Comparison of ENCODE assay signal across 30 mouse cellular contexts in genomic region chr3:68514717-68515116, GRCm38 (mm10).
A peak's percentile ranks its signal among the peaks of the same experiment; 100 is the strongest.
DNase-seq lines count a peak whose midpoint lies in the region; ATAC-seq lines count a peak whose summit lies in the region.
"Had no signal": no experiment of that assay in that cellular context is flagged by ENCODE, and none has a peak within 500 bp of the region (broad histone marks: within the 10 kb centered on the region; RNA-seq: fewer than 3 reads in every experiment).

No protein-coding gene starts in this region.

- H3K4me3 ChIP-seq in forebrain, embryonic 11.5 days (ENCODE audit: low read depth, low read length), result no peak overlapping the region
- no peak overlapping the region for H3K4me3 ChIP-seq in forebrain, embryonic 15.5 days
- no peak overlapping the region for H3K4me3 ChIP-seq in neural tube, embryonic 13.5 days
- H3K4me3 ChIP-seq: embryonic facial prominence, embryonic 10.5 days; embryonic facial prominence, embryonic 15.5 days; forebrain, embryonic 13.5 days; hindbrain, embryonic 13.5 days; left cerebral cortex, adult 2 months; midbrain, embryonic 13.5 days; neural tube, embryonic 15.5 days had no signal

- intact Hi-C loops in left cerebral cortex, postnatal 14 days (cut with DNase I), result no loop called here

- no peak overlapping the region for H3K9ac ChIP-seq in forebrain, embryonic 11.5 days (ENCODE audit: low read length)
- no peak overlapping the region for H3K9ac ChIP-seq in forebrain, embryonic 15.5 days (replicated peaks)
- H3K9ac ChIP-seq in neural tube, embryonic 13.5 days, result no peak overlapping the region
- H3K9ac ChIP-seq: embryonic facial prominence, embryonic 15.5 days; forebrain, embryonic 13.5 days; hindbrain, embryonic 13.5 days; liver, embryonic 14.5 days; midbrain, embryonic 13.5 days; neural tube, embryonic 15.5 days had no signal

- no peaks in the 10 kb centered on the region for H3K9me3 ChIP-seq in forebrain, embryonic 11.5 days (ENCODE audit: control insufficient read depth, low read length)
- H3K9me3 ChIP-seq in forebrain, embryonic 15.5 days, result no peaks in the 10 kb centered on the region
- H3K9me3 ChIP-seq in neural tube, embryonic 13.5 days, result no peaks in the 10 kb centered on the region
- H3K9me3 ChIP-seq: embryonic facial prominence, embryonic 10.5 days; embryonic facial prominence, embryonic 15.5 days; forebrain, embryonic 13.5 days; hindbrain, embryonic 13.5 days; midbrain, embryonic 13.5 days; neural tube, embryonic 15.5 days had no signal

- no peak for ATAC-seq in forebrain, embryonic 11.5 days (replicated peaks; ENCODE audit: low FRiP score)
- no peak for ATAC-seq in forebrain, embryonic 15.5 days (replicated peaks)
- ATAC-seq in neural tube, embryonic 13.5 days (ENCODE audit: low read depth), result no peak
- ATAC-seq: midbrain, embryonic 13.5 days had no signal

- H3K27ac ChIP-seq in forebrain, embryonic 11.5 days (ENCODE audit: low read depth, low read length), result no peak overlapping the region
- H3K27ac ChIP-seq in forebrain, embryonic 15.5 days (replicated peaks), result no peak overlapping the region
- H3K27ac ChIP-seq in neural tube, embryonic 13.5 days (replicated peaks), result peak overlapping the region; percentile 49; the same call in 1 of the 2 replicates
- H3K27ac ChIP-seq: embryonic facial prominence, embryonic 10.5 days; embryonic facial prominence, embryonic 15.5 days; forebrain, embryonic 13.5 days; left cerebral cortex, adult 2 months; liver, embryonic 14.5 days; macrophage; neural tube, embryonic 15.5 days had no signal

- H3K4me2 ChIP-seq in forebrain, embryonic 11.5 days (ENCODE audit: low read depth, low read length, severe bottlenecking), result no peak overlapping the region
- no peak overlapping the region for H3K4me2 ChIP-seq in forebrain, embryonic 15.5 days (replicated peaks)
- H3K4me2 ChIP-seq in neural tube, embryonic 13.5 days, result no peak overlapping the region
- H3K4me2 ChIP-seq: embryonic facial prominence, embryonic 15.5 days; forebrain, embryonic 13.5 days; heart, embryonic 11.5 days; hindbrain, embryonic 13.5 days; midbrain, embryonic 13.5 days; neural tube, embryonic 15.5 days had no signal

- peaks cover 3% of the 10 kb centered on the region; the same call in 1 of the 2 replicates for H3K4me1 ChIP-seq in forebrain, embryonic 11.5 days (replicated peaks; ENCODE audit: control insufficient read depth, insufficient read depth, low read length)
- H3K4me1 ChIP-seq in forebrain, embryonic 15.5 days, result peaks cover 31% of the 10 kb centered on the region
- peaks cover 51% of the 10 kb centered on the region for H3K4me1 ChIP-seq in neural tube, embryonic 13.5 days (replicated peaks)
- H3K4me1 ChIP-seq: embryonic facial prominence, embryonic 15.5 days had no signal

- H3K36me3 ChIP-seq in forebrain, embryonic 11.5 days (ENCODE audit: control insufficient read depth, insufficient read depth, low read length), result no peaks in the 10 kb centered on the region
- no peaks in the 10 kb centered on the region for H3K36me3 ChIP-seq in forebrain, embryonic 15.5 days
- H3K36me3 ChIP-seq in neural tube, embryonic 13.5 days, result no peaks in the 10 kb centered on the region
- H3K36me3 ChIP-seq: embryonic facial prominence, embryonic 10.5 days; embryonic facial prominence, embryonic 15.5 days; hindbrain, embryonic 13.5 days; midbrain, embryonic 13.5 days; neural tube, embryonic 15.5 days had no signal

- no peaks in the 10 kb centered on the region for H3K27me3 ChIP-seq in forebrain, embryonic 11.5 days (ENCODE audit: control insufficient read depth, insufficient read depth, low read length)
- H3K27me3 ChIP-seq in forebrain, embryonic 15.5 days, result no peaks in the 10 kb centered on the region
- H3K27me3 ChIP-seq in neural tube, embryonic 13.5 days, result no peaks in the 10 kb centered on the region
- H3K27me3 ChIP-seq: CH12.LX; embryonic facial prominence, embryonic 15.5 days; forebrain, embryonic 13.5 days; hindbrain, embryonic 13.5 days; midbrain, embryonic 13.5 days; neural tube, embryonic 15.5 days had no signal

- 92% methylated on average over 3 of the region's 3 CpGs for WGBS in forebrain, embryonic 11.5 days
- WGBS in forebrain, embryonic 15.5 days, result 87% methylated on average over 3 of the region's 3 CpGs
- WGBS in neural tube, embryonic 13.5 days, result 62% methylated on average over 3 of the region's 3 CpGs

- DNase-seq in forebrain, embryonic 11.5 days (ENCODE audit: low spot score), result peak; percentile 19
- DNase-seq in kidney, adult 9 months, result peak; percentile 86
- no peak for DNase-seq in kidney, adult 18-20 months
- no peak for DNase-seq in neural tube, embryonic 10.5 days (ENCODE audit: extremely low spot score, low spot score)
- DNase-seq in left cerebral cortex, postnatal 14 days (ENCODE audit: low spot score in 2 of 2), result no peak
- no peak for DNase-seq in spleen, postnatal 10 days (ENCODE audit: low spot score in 2 of 2)
- DNase-seq: adrenal gland, postnatal 10 days; cerebellum, adult 8-10 months; cerebellum, postnatal 25 days; gastrocnemius, postnatal 14 days; heart, postnatal 4 days; left cerebral cortex, postnatal 4 days; lung, adult 2 months; lung, postnatal 10 days; retina, postnatal 1 day; right cerebral cortex, postnatal 14 days; thymus, postnatal 14 days had no signal

Comparison
In these comparisons a context has a peak if more than half of its experiments do, and no peak if none do; other contexts are left out.
1. DNase-seq: peak in forebrain, embryonic 11.5 days (single experiment) and kidney, adult 9 months (single experiment); none in kidney, adult 18-20 months (single experiment), neural tube, embryonic 10.5 days (single experiment), left cerebral cortex, postnatal 14 days (0 of 2) and spleen, postnatal 10 days (0 of 2).